Mouse (Mus musculus) small intestine, adult 2 months (tissue): ENCODE data around the gene Mogat1.

ENCODE experiments used
- CTCF ChIP-seq: fragments of 200-500 bp; IDR thresholded peaks from 2 replicates; pipeline ENCODE4 v1.5.1; 2012; ENCODE audit warnings: low read depth, mild to moderate bottlenecking, control low read depth, inconsistent platforms, low read length, moderate library complexity, mixed read lengths; ENCODE audit not compliant: insufficient replicate concordance, insufficient read length; ENCODE audit errors: extremely low read depth
- POLR2A ChIP-seq: fragments of 200-500 bp; IDR thresholded peaks from 2 replicates; pipeline ENCODE4 v1.6.1; 2012; ENCODE audit warnings: low read depth, mild to moderate bottlenecking, control low read depth, inconsistent platforms, low read length, moderate library complexity

GRCm38 (mm10) chr1:78507137-78507536 is 3.7 kb upstream of the Mogat1 start:
- no peak for TF ChIP-seq POLR2A
- no peak for TF ChIP-seq CTCF
